Comparison of ENCODE assay signal across 13 mouse cellular contexts in the genomic region with DNA sequence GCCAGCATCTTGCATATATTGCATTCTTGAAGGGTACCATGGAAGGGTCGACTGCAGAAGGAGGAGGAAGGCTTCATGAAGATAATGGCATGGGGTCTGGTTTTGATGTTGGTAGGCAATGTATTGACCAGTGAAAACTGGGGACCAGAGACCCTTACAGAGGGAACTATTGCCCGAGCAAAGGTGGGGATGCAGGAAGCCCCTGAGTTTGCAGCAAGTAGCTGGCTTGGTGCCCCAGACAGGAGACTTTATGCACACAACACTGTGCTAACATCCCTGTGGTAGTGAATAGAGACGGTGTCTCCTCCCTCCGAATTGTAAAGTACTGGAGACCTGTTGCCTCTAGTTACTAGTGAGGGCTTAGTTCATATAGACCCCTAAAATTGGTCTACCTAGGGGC. TPM values are rescaled to one million over a fixed set of nuclear protein-coding genes. Genes with fewer than 3 reads are reported as not detected.
DNase-seq lines count a peak whose midpoint lies in the region; ATAC-seq and TF ChIP-seq lines count a peak whose summit lies in the region.
"Had no signal": no experiment of that assay in that cellular context is flagged by ENCODE, and none has a peak within 500 bp of the region (broad histone marks: within the 10 kb centered on the region; RNA-seq: fewer than 3 reads in every experiment).

No protein-coding gene starts in this region.

- no peak overlapping the region for H3K4me2 ChIP-seq in midbrain, embryonic 11.5 days
- H3K4me2 ChIP-seq in midbrain, embryonic 13.5 days (replicated peaks) = no peak overlapping the region
- peak overlapping the region; percentile 90 for H3K4me2 ChIP-seq in liver, embryonic 14.5 days (ENCODE audit: low read depth)

- intact Hi-C loops in gastrocnemius, adult 2 months (cut with DNase I) = no loop called here
- intact Hi-C loops in gastrocnemius, postnatal 14 days (cut with DNase I; ENCODE audit: low total_unique reads) = loop anchor here (10.0 kb wide), 1 partner anchor 78 kb away; a partner anchor contains a TSS

- no peak for ATAC-seq in midbrain, embryonic 11.5 days (ENCODE audit: low FRiP score)
- no peak for ATAC-seq in midbrain, embryonic 13.5 days
- no peak for ATAC-seq in liver, embryonic 14.5 days (ENCODE audit: insufficient read depth)

- peaks cover 4% of the 10 kb centered on the region for H3K4me1 ChIP-seq in midbrain, embryonic 11.5 days (ENCODE audit: control insufficient read depth, insufficient read depth, low read length)
- H3K4me1 ChIP-seq in midbrain, embryonic 13.5 days (replicated peaks) = peaks cover 12% of the 10 kb centered on the region
- peaks cover 47 to 52% of the 10 kb centered on the region in 2 experiments for H3K4me1 ChIP-seq in liver, embryonic 14.5 days (replicated peaks; ENCODE audit: control insufficient read depth in 2 of 2, insufficient read depth in 2 of 2, low read length in 1 of 2)
- peaks cover 19% of the 10 kb centered on the region; the same call in 1 of the 2 replicates for H3K4me1 ChIP-seq in kidney, adult 2 months (ENCODE audit: control insufficient read depth, insufficient read depth, low read length)

- no peak for DNase-seq in gastrocnemius, adult 2 months
- DNase-seq in gastrocnemius, postnatal 14 days = no peak
- DNase-seq in midbrain, embryonic 11.5 days (ENCODE audit: low spot score, missing footprints) = peak; percentile 56
- DNase-seq in liver, embryonic 14.5 days (ENCODE audit: low read depth in 3 of 3, low spot score in 3 of 3) = no peak
- no peak for DNase-seq in layer of hippocampus, adult 2 months (ENCODE audit: low spot score in 2 of 2)
- DNase-seq in kidney, adult 2 months = no peak
- no peak for DNase-seq in adrenal gland, postnatal 14 days
- DNase-seq: embryo, embryonic 11 days; gastrocnemius, postnatal 36 days had no signal

- TF ChIP-seq POLR2A in kidney, adult 2 months (IDR thresholded peaks at IDR 0.05; ENCODE audit: low read depth, low read length) = no peak

- no peaks in the 10 kb centered on the region for H3K27me3 ChIP-seq in midbrain, embryonic 11.5 days (ENCODE audit: control insufficient read depth, insufficient read depth, low read length)
- peaks cover 13% of the 10 kb centered on the region for H3K27me3 ChIP-seq in midbrain, embryonic 13.5 days
- H3K27me3 ChIP-seq in liver, embryonic 14.5 days (ENCODE audit: control insufficient read depth, insufficient read depth, low read length) = no peaks in the 10 kb centered on the region
- H3K27me3 ChIP-seq in kidney, adult 2 months (replicated peaks; ENCODE audit: control insufficient read depth, insufficient read depth, low read length) = no peaks in the 10 kb centered on the region
- H3K27me3 ChIP-seq: forebrain, embryonic 15.5 days; intestine, embryonic 15.5 days had no signal

- H3K36me3 ChIP-seq in midbrain, embryonic 11.5 days (ENCODE audit: control insufficient read depth, insufficient read depth, low read length) = no peaks in the 10 kb centered on the region
- H3K36me3 ChIP-seq in midbrain, embryonic 13.5 days = no peaks in the 10 kb centered on the region
- H3K36me3 ChIP-seq in liver, embryonic 14.5 days (replicated peaks; ENCODE audit: control insufficient read depth, insufficient read depth, low read depth) = peaks cover 48% of the 10 kb centered on the region
- H3K36me3 ChIP-seq in kidney, adult 2 months (ENCODE audit: control insufficient read depth, insufficient read depth, low read length) = no peaks in the 10 kb centered on the region
- H3K36me3 ChIP-seq: forebrain, embryonic 15.5 days; intestine, embryonic 15.5 days had no signal

- H3K9ac ChIP-seq in midbrain, embryonic 11.5 days (ENCODE audit: low read length) = no peak overlapping the region
- H3K9ac ChIP-seq in midbrain, embryonic 13.5 days (replicated peaks) = no peak overlapping the region
- H3K9ac ChIP-seq in liver, embryonic 14.5 days (replicated peaks) = peak overlapping the region; percentile 92
- H3K9ac ChIP-seq: intestine, embryonic 15.5 days had no signal

- TF ChIP-seq EP300 in liver, embryonic 14.5 days (IDR thresholded peaks at IDR 0.05; ENCODE audit: low read depth) = no peak

- peak overlapping the region; percentile 96; the same call in 1 of the 2 replicates for H3K27ac ChIP-seq in gastrocnemius, adult 2 months
- no peak overlapping the region for H3K27ac ChIP-seq in midbrain, embryonic 11.5 days (ENCODE audit: low read depth, low read length)
- H3K27ac ChIP-seq in midbrain, embryonic 13.5 days = no peak overlapping the region
- peak overlapping the region; percentile 66 for H3K27ac ChIP-seq in liver, embryonic 14.5 days
- H3K27ac ChIP-seq in layer of hippocampus, adult 2 months = no peak overlapping the region
- H3K27ac ChIP-seq in kidney, adult 2 months (ENCODE audit: insufficient read depth, low read depth, low read length) = no peak overlapping the region
- H3K27ac ChIP-seq: forebrain, embryonic 15.5 days; intestine, embryonic 15.5 days had no signal

- no peaks in the 10 kb centered on the region for H3K9me3 ChIP-seq in midbrain, embryonic 11.5 days (ENCODE audit: control insufficient read depth, low read length)
- no peaks in the 10 kb centered on the region for H3K9me3 ChIP-seq in midbrain, embryonic 13.5 days
- no peaks in the 10 kb centered on the region for H3K9me3 ChIP-seq in liver, embryonic 14.5 days (ENCODE audit: control insufficient read depth, low read length)
- H3K9me3 ChIP-seq: forebrain, embryonic 15.5 days; intestine, embryonic 15.5 days had no signal

- no peak for TF ChIP-seq CTCF in gastrocnemius, adult 2 months (IDR thresholded peaks at IDR 0.05)
- no peak for TF ChIP-seq CTCF in liver, embryonic 14.5 days (IDR thresholded peaks at IDR 0.05; ENCODE audit: low read depth)
- no peak for TF ChIP-seq CTCF in layer of hippocampus, adult 2 months (conservative IDR thresholded peaks at IDR 0.05)
- TF ChIP-seq CTCF in kidney, adult 2 months (conservative IDR thresholded peaks at IDR 0.05; ENCODE audit: insufficient read depth, insufficient read length, low read depth, low read length) = no peak

- H3K4me3 ChIP-seq in gastrocnemius, adult 2 months = no peak overlapping the region
- H3K4me3 ChIP-seq in midbrain, embryonic 11.5 days (ENCODE audit: low read depth, low read length) = no peak overlapping the region
- H3K4me3 ChIP-seq in midbrain, embryonic 13.5 days (replicated peaks) = no peak overlapping the region
- peak overlapping the region; percentile 62 to 97 for H3K4me3 ChIP-seq in liver, embryonic 14.5 days (ENCODE audit: insufficient read depth in 1 of 2, low read depth in 2 of 2, low read length in 2 of 2)
- H3K4me3 ChIP-seq in layer of hippocampus, adult 2 months = no peak overlapping the region
- no peak overlapping the region for H3K4me3 ChIP-seq in kidney, adult 2 months (ENCODE audit: insufficient read depth, low read depth, low read length)

- 69% methylated on average over 4 of the region's 4 CpGs for WGBS in midbrain, embryonic 11.5 days
- WGBS in midbrain, embryonic 13.5 days = 76% methylated on average over 4 of the region's 4 CpGs
- 79% methylated on average over 4 of the region's 4 CpGs for WGBS in liver, embryonic 14.5 days (ENCODE audit: insufficient replicate concordance)
- WGBS in kidney, adult 2 months = 76% methylated on average over 4 of the region's 4 CpGs

RNA-seq across cellular contexts. Expression of a gene that starts 3.0 kb away (rescaled TPM):
- 1 to 10 TPM; 5.0 to 7.0 TPM for total RNA-seq in gastrocnemius, adult 2 months (2021)
- 1 to 10 TPM; 4.0 to 6.2 TPM for total RNA-seq in gastrocnemius, postnatal 14 days (2021)
- 4.6 and 6.3 TPM in 2 replicates for polyA plus RNA-seq in midbrain, embryonic 11.5 days (2014; fragmentation: Nextera tagmentation; extraction: Ambion mirVana)
- 14.9 and 16.1 TPM in 2 replicates for polyA plus RNA-seq in midbrain, embryonic 13.5 days (2015; fragmentation: Nextera tagmentation; extraction: Ambion mirVana)
- polyA plus RNA-seq in liver, embryonic 14.5 days (2012; rRNA removed) = 52.6 and 56.3 TPM in 2 replicates
- polyA plus RNA-seq in liver, embryonic 14.5 days (2014; fragmentation: Nextera tagmentation; extraction: Ambion mirVana) = 31.5 and 33.1 TPM in 2 replicates
- total RNA-seq in layer of hippocampus, adult 2 months (2021) = 10 to 100 TPM; 32.2 to 33.2 TPM
- 19.2 and 25.7 TPM in 2 replicates for polyA plus RNA-seq in kidney, adult 2 months (2012; rRNA removed)
- 9.4 and 10.3 TPM in 2 replicates for total RNA-seq in adrenal gland, postnatal 14 days (2021)

RNA-seq across cellular contexts. Expression of a gene that starts 35.1 kb away (rescaled TPM):
- under 1 TPM in 1 of 2 experiments, not detected in 1; 0.08 TPM for total RNA-seq in gastrocnemius, adult 2 months (2021)
- total RNA-seq in gastrocnemius, postnatal 14 days (2021) = under 1 TPM; 0.39 to 0.47 TPM
- 0.76 and 1.4 TPM in 2 replicates for polyA plus RNA-seq in midbrain, embryonic 11.5 days (2014; fragmentation: Nextera tagmentation; extraction: Ambion mirVana)
- 3.0 and 3.4 TPM in 2 replicates for polyA plus RNA-seq in midbrain, embryonic 13.5 days (2015; fragmentation: Nextera tagmentation; extraction: Ambion mirVana)
- polyA plus RNA-seq in liver, embryonic 14.5 days (2012; rRNA removed) = 0.57 and 0.77 TPM in 2 replicates
- polyA plus RNA-seq in liver, embryonic 14.5 days (2014; fragmentation: Nextera tagmentation; extraction: Ambion mirVana) = 0.63 and 1.7 TPM in 2 replicates
- total RNA-seq in layer of hippocampus, adult 2 months (2021) = 1 to 10 TPM in 1 of 2 experiments, under 1 TPM in 1; 0.79 to 2.0 TPM
- polyA plus RNA-seq in kidney, adult 2 months (2012; rRNA removed) = 2.9 and 3.3 TPM in 2 replicates
- 0.71 and 0.78 TPM in 2 replicates for total RNA-seq in adrenal gland, postnatal 14 days (2021)
- total RNA-seq: megakaryocyte progenitor cell, adult 5-6 weeks had no signal

RNA-seq across cellular contexts. Expression of a gene that starts 46.0 kb away (rescaled TPM):
- 1 to 10 TPM; 1.4 to 2.2 TPM for total RNA-seq in gastrocnemius, adult 2 months (2021)
- 1 to 10 TPM; 6.5 to 8.1 TPM for total RNA-seq in gastrocnemius, postnatal 14 days (2021)
- 26.8 and 29.1 TPM in 2 replicates for polyA plus RNA-seq in midbrain, embryonic 11.5 days (2014; fragmentation: Nextera tagmentation; extraction: Ambion mirVana)
- polyA plus RNA-seq in midbrain, embryonic 13.5 days (2015; fragmentation: Nextera tagmentation; extraction: Ambion mirVana) = 42.7 and 42.8 TPM in 2 replicates
- polyA plus RNA-seq in liver, embryonic 14.5 days (2012; rRNA removed) = 2.1 and 2.4 TPM in 2 replicates
- polyA plus RNA-seq in liver, embryonic 14.5 days (2014; fragmentation: Nextera tagmentation; extraction: Ambion mirVana) = 1.5 and 1.7 TPM in 2 replicates
- total RNA-seq in layer of hippocampus, adult 2 months (2021) = 10 to 100 TPM; 58.6 to 61.3 TPM
- 4.9 and 9.8 TPM in 2 replicates for polyA plus RNA-seq in kidney, adult 2 months (2012; rRNA removed)
- total RNA-seq in adrenal gland, postnatal 14 days (2021) = 12.6 and 15.1 TPM in 2 replicates

RNA-seq across cellular contexts. Expression of a gene that starts 49.9 kb away (rescaled TPM):
- 10 to 100 TPM; 81.4 to 83.9 TPM for total RNA-seq in gastrocnemius, adult 2 months (2021)
- total RNA-seq in gastrocnemius, postnatal 14 days (2021) = 10 to 100 TPM; 55.4 to 57.6 TPM
- polyA plus RNA-seq in midbrain, embryonic 11.5 days (2014; fragmentation: Nextera tagmentation; extraction: Ambion mirVana) = 214 and 216 TPM in 2 replicates
- polyA plus RNA-seq in midbrain, embryonic 13.5 days (2015; fragmentation: Nextera tagmentation; extraction: Ambion mirVana) = 458 and 469 TPM in 2 replicates
- polyA plus RNA-seq in liver, embryonic 14.5 days (2012; rRNA removed) = 118 and 122 TPM in 2 replicates
- 152 and 165 TPM in 2 replicates for polyA plus RNA-seq in liver, embryonic 14.5 days (2014; fragmentation: Nextera tagmentation; extraction: Ambion mirVana)
- 100 to 1,000 TPM; 411 to 424 TPM for total RNA-seq in layer of hippocampus, adult 2 months (2021)
- 768 and 777 TPM in 2 replicates for polyA plus RNA-seq in kidney, adult 2 months (2012; rRNA removed)
- total RNA-seq in adrenal gland, postnatal 14 days (2021) = 167 and 172 TPM in 2 replicates

RNA-seq across cellular contexts. Expression of a gene that starts 54.6 kb away (rescaled TPM):
- total RNA-seq in gastrocnemius, adult 2 months (2021) = 1 to 10 TPM; 2.4 to 3.2 TPM
- 1 to 10 TPM; 2.6 to 2.7 TPM for total RNA-seq in gastrocnemius, postnatal 14 days (2021)
- polyA plus RNA-seq in midbrain, embryonic 11.5 days (2014; fragmentation: Nextera tagmentation; extraction: Ambion mirVana) = 23.9 and 27.7 TPM in 2 replicates
- 26.0 and 26.1 TPM in 2 replicates for polyA plus RNA-seq in midbrain, embryonic 13.5 days (2015; fragmentation: Nextera tagmentation; extraction: Ambion mirVana)
- polyA plus RNA-seq in liver, embryonic 14.5 days (2012; rRNA removed) = 6.8 and 6.9 TPM in 2 replicates
- 5.1 and 6.3 TPM in 2 replicates for polyA plus RNA-seq in liver, embryonic 14.5 days (2014; fragmentation: Nextera tagmentation; extraction: Ambion mirVana)
- 10 to 100 TPM; 10.1 to 12.1 TPM for total RNA-seq in layer of hippocampus, adult 2 months (2021)
- polyA plus RNA-seq in kidney, adult 2 months (2012; rRNA removed) = 9.4 and 10.1 TPM in 2 replicates
- 10.2 and 10.7 TPM in 2 replicates for total RNA-seq in adrenal gland, postnatal 14 days (2021)

Comparison
In these comparisons a context has a peak if more than half of its experiments do, and no peak if none do; other contexts are left out.
1. H3K27ac ChIP-seq: peak in gastrocnemius, adult 2 months (single experiment) and liver, embryonic 14.5 days (single experiment); none in midbrain, embryonic 11.5 days (single experiment), midbrain, embryonic 13.5 days (single experiment), layer of hippocampus, adult 2 months (single experiment) and kidney, adult 2 months (single experiment).
2. H3K4me3 ChIP-seq: peak in liver, embryonic 14.5 days (2 of 2); none in gastrocnemius, adult 2 months (single experiment), midbrain, embryonic 11.5 days (single experiment), midbrain, embryonic 13.5 days (single experiment), layer of hippocampus, adult 2 months (single experiment) and kidney, adult 2 months (single experiment).